Mouse (Mus musculus): ENCODE data around the gene Ahcy.

DNA sequence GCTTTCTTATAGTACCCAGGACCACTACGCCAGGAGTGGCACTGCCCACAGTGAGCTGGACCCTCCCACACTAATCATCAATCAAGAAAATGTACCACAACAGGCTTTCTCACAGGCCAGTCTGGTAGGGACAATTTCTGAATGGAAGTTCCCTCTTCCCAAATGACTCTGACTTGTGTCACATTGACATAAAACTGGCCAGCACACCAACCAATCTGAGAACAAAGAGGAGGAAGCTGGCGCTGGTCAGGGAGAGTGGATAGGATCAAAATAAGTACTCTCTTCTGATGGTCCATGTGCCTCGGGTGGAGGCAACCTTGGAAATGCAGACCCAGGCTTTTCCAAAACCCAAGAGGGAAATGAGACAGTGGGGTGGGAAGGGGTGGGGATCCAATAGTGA lies 29.8 kb downstream of the Ahcy start:
- TF ChIP-seq CTCF (IDR thresholded peaks at IDR 0.05; ENCODE audit: extremely low read depth, insufficient read depth, low read length): no peak
- TF ChIP-seq POLR2A (IDR thresholded peaks at IDR 0.05; ENCODE audit: extremely low read depth, insufficient read depth, low read length): no peak

Measured in cortical plate, adult 2 months (tissue).